Mouse (Mus musculus) midbrain, embryonic 12.5 days (tissue): ENCODE data around the gene Ap2a2. TPM values are rescaled to one million over a fixed set of nuclear protein-coding genes. Genes with fewer than 3 reads are reported as not detected.
A peak's percentile ranks its signal among the peaks of the same experiment; 100 is the strongest.

Experiments
- ATAC-seq: fragments of 200-750 bp; cut with Nextera tagmentation; 2 replicates; pipeline ENCODE4 v1.8.0; 2017; ENCODE audit warnings: low read depth, moderate TSS enrichment, moderate library complexity; ENCODE audit not compliant: low FRiP score
- H3K27ac ChIP-seq: fragments of 300-500 bp; sonication (generic); replicated peaks from 2 replicates; pipeline ENCODE4 v1.5.1; 2016; ENCODE audit warnings: mild to moderate bottlenecking
- H3K27me3 ChIP-seq: fragments of 300-500 bp; sonication (generic); 2 replicates; pipeline ENCODE4 v1.6.1; 2016; ENCODE audit warnings: mild to moderate bottlenecking
- H3K36me3 ChIP-seq: fragments of 300-500 bp; sonication (generic); 2 replicates; pipeline ENCODE4 v1.6.1; 2016
- H3K4me1 ChIP-seq: fragments of 300-500 bp; sonication (generic); 2 replicates; pipeline ENCODE4 v1.6.1; 2016
- H3K4me2 ChIP-seq: fragments of 300-500 bp; sonication (generic); replicated peaks from 2 replicates; pipeline ENCODE4 v1.6.1; 2016; ENCODE audit warnings: mild to moderate bottlenecking, moderate library complexity
- H3K4me3 ChIP-seq: fragments of 300-500 bp; sonication (generic); 2 replicates; pipeline ENCODE4 v1.5.1; 2016; ENCODE audit warnings: mild to moderate bottlenecking
- H3K9ac ChIP-seq: fragments of 300-500 bp; sonication (generic); replicated peaks from 2 replicates; pipeline ENCODE4 v1.6.1; 2016; ENCODE audit warnings: mild to moderate bottlenecking, moderate library complexity
- H3K9me3 ChIP-seq: fragments of 300-500 bp; sonication (generic); 2 replicates; pipeline ENCODE4 v1.6.1; 2016; ENCODE audit warnings: mild to moderate bottlenecking
- WGBS: fragments of 180-500 bp; shearing (Covaris S2); methylation state at CpG from one replicate; pipeline ENCODE4 v1.1.7; 2016; 5-methylcytosine and 5-hydroxymethylcytosine counted together
- polyA plus RNA-seq: library from polyadenylated mRNA; unstranded; fragments of >200 nt; fragmentation: Nextera tagmentation; extraction: Ambion mirVana; gene quantifications from 2 replicates; pipeline ENCODE4 v1.2.1, GENCODE M21; 2016

Ap2a2 gene
- polyA plus RNA-seq, 1 experiment from 2014 or later: 109 TPM

GRCm38 (mm10) chr7:141539556-141540311, 22.2 kb upstream of the Ap2a2 start, which contains the start of gene Chid1:
Chid1 (minus strand) TSS chr7:141539857.
- Histone ChIP-seq H3K4me1 (peaks cover 20% of the 10 kb centered on the region), H3K9ac (peak within 1 kb of the TSS; percentile 83), H3K9me3 (no peaks in the 10 kb centered on the region), H3K4me2 (peak within 1 kb of the TSS; percentile 74), H3K27me3 (0 out of 2 replicates have a peak, but pooled peaks cover 6% of the 10 kb centered on the region), H3K36me3 (no peaks in the 10 kb centered on the region), H3K4me3 (peak within 1 kb of the TSS; percentile 76), H3K27ac (peak within 1 kb of the TSS; percentile 73)
- 1% methylated on average over 46 of the region's 46 CpGs for WGBS
- peak; percentile 98 for ATAC-seq

DNA sequence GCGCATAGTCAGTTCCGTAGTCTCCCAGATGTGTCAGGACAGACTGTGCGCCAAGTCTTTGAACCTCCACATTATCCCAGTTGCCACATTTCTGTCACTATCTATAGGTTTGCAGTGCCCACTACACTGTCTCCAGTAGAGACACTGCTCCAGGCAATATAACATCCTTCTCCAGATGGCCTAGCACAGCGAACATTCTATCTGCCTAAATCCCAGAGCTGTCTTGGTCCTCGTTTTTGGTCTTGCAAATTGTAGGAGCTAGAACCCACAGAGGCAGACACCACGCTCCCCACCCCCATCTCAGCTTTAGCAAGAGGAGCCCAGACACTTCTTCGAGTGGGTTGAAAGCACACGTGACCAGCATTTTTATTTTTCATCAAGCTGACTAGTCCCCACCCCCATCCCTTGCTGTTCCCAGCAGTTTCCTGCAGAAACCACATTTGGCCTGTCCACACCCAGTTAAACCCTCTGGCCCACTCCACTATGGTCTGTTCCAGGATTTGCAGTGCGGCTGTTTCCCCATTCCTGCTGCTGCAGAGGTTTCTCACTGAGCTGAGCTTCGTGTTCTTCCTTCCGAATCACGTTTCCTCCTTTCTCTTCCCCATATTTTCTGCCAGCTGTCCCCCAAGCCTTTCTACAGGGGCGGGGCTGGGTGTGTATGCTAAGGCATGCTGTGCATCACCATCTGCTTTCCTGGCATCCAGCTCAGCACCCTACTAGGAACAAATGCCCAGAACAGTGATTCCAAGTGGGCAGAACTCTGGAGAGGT, 21.5 kb upstream of the Ap2a2 start:
- peak overlapping the region; percentile 61; the same call in 1 of the 2 replicates for H3K9ac ChIP-seq
- H3K27ac ChIP-seq: peak overlapping the region; percentile 21; the same call in 1 of the 2 replicates
- ATAC-seq: peak; percentile 25; the same call in 1 of the 2 replicates
- H3K4me2 ChIP-seq: peak overlapping the region; percentile 74
- peak overlapping the region; percentile 76 for H3K4me3 ChIP-seq
- peaks cover 20% of the 10 kb centered on the region for H3K4me1 ChIP-seq
- whole genome bisulfite sequencing: 66% methylated on average over 13 of the region's 13 CpGs
- 0 out of 2 replicates have a peak, but pooled peaks cover 6% of the 10 kb centered on the region for H3K27me3 ChIP-seq
- H3K36me3 ChIP-seq: no peaks in the 10 kb centered on the region
- H3K9me3 ChIP-seq: no peaks in the 10 kb centered on the region

GRCm38 (mm10) chr7:141541681-141542080, 20.3 kb upstream of the Ap2a2 start:
- H3K27me3 ChIP-seq: 0 out of 2 replicates have a peak, but pooled peaks cover 6% of the 10 kb centered on the region
- no peaks in the 10 kb centered on the region for H3K36me3 ChIP-seq
- no peak overlapping the region for H3K4me3 ChIP-seq
- H3K4me1 ChIP-seq: peaks cover 20% of the 10 kb centered on the region
- no peak for ATAC-seq
- H3K9me3 ChIP-seq: no peaks in the 10 kb centered on the region
- H3K27ac ChIP-seq: no peak overlapping the region
- WGBS: 82% methylated on average over 4 of the region's 4 CpGs
- H3K4me2 ChIP-seq: no peak overlapping the region
- no peak overlapping the region for H3K9ac ChIP-seq

DNA sequence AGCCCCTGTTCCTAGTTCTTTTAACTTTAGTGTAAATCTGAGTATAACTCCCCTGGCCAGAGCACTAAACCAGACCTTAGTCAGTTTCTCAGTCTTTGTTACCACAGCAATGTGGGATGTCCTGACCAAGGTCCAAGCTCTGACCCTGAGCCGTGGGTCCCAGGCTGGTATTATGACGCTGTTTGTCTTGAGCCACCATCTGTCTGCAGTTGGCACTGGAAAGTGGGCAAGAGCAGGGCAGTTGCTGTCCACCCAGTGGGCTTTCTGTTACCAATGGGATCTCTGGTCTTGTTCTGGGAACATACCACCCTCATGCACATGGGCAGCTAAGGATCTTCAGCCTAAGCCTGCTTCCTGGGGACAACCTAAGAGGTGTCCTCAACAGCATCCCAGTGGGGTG, 19.4 kb upstream of the Ap2a2 start:
- H3K4me3 ChIP-seq: no peak overlapping the region
- no peaks in the 10 kb centered on the region for H3K9me3 ChIP-seq
- 97% methylated on average over 2 of the region's 2 CpGs for WGBS
- H3K9ac ChIP-seq: no peak overlapping the region
- H3K27me3 ChIP-seq: 0 out of 2 replicates have a peak, but pooled peaks cover 6% of the 10 kb centered on the region
- no peak for ATAC-seq
- H3K4me1 ChIP-seq: peaks cover 20% of the 10 kb centered on the region
- no peak overlapping the region for H3K27ac ChIP-seq
- H3K36me3 ChIP-seq: no peaks in the 10 kb centered on the region
- no peak overlapping the region for H3K4me2 ChIP-seq

DNA sequence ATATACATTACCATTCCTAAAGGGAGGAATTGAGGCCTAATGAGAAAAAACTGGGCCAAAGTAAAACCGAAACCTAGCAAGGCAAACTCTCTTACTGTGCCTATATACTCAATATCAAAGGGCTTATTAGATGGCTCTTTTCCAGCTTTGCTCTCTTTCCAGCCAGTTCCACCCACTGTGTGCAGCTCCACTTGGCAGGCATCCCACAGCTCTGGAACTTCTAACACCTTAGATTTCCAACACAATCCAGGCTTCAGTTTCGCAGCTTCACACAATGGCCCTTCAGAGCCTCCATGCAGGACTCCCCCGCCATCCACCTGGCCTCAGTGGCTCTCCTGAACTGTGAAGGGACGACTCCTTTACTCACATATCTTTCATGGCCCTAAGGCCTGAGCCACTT, 17.3 kb upstream of the Ap2a2 start:
- no peak for ATAC-seq
- Histone ChIP-seq H3K4me1 (peaks cover 9% of the 10 kb centered on the region), H3K9ac (no peak overlapping the region), H3K4me2 (no peak overlapping the region), H3K4me3 (no peak overlapping the region), H3K27ac (no peak overlapping the region), H3K9me3 (no peaks in the 10 kb centered on the region), H3K27me3 (0 out of 2 replicates have a peak, but pooled peaks cover 6% of the 10 kb centered on the region), H3K36me3 (no peaks in the 10 kb centered on the region)
- WGBS: 75% methylated on average over 4 of the region's 4 CpGs

DNA sequence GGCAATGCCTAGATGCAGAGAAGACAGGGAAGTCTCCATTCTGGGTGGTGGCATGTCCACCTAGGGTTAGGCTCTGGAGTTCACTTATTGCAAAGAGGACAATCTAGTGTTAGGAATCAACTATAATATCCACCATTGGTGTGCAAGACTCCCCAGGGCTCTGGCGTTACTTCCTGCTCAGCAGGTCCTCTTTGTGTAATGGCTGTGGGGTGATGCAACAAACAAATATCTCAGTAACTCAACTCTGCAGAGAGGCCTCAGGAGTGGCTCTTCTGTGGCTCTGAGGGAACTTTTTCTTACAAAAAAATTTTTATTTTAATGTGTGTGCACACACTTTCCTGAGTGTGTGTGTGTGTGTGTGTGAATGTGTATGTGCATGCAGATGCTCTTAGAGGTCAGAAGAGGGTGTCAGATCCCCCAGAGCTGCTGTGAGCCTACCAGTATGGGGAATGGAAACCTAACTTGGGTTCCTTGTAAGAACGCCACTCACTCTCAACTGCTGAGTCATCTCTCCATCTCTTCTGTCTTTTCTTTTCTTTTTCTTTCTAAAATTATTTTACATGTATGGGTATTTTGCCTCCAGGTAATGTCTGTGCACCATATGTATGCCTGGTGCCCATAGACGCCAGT, 12.4 kb upstream of the Ap2a2 start:
- no peak overlapping the region for H3K9ac ChIP-seq
- no peaks in the 10 kb centered on the region for H3K36me3 ChIP-seq
- no peak overlapping the region for H3K4me2 ChIP-seq
- 90% methylated on average over 3 of the region's 3 CpGs for WGBS
- no peak overlapping the region for H3K4me3 ChIP-seq
- H3K9me3 ChIP-seq: no peaks in the 10 kb centered on the region
- H3K27ac ChIP-seq: no peak overlapping the region
- ATAC-seq: no peak
- no peaks in the 10 kb centered on the region for H3K4me1 ChIP-seq
- H3K27me3 ChIP-seq: no peaks in the 10 kb centered on the region

- no peaks in the 10 kb centered on the region for H3K9me3 ChIP-seq
- no peak overlapping the region for H3K9ac ChIP-seq
- WGBS: 86% methylated on average over 2 of the region's 2 CpGs
- no peaks in the 10 kb centered on the region for H3K4me1 ChIP-seq
- no peak for ATAC-seq
- no peaks in the 10 kb centered on the region for H3K36me3 ChIP-seq
- no peak overlapping the region for H3K27ac ChIP-seq
- no peak overlapping the region for H3K4me3 ChIP-seq
- no peak overlapping the region for H3K4me2 ChIP-seq
- H3K27me3 ChIP-seq: no peaks in the 10 kb centered on the region
Measured at GRCm38 (mm10) chr7:141550464-141550863, 11.5 kb upstream of the Ap2a2 start.

GRCm38 (mm10) chr7:141558329-141558776, 3.6 kb upstream of the Ap2a2 start:
- Histone ChIP-seq H3K9me3 (no peaks in the 10 kb centered on the region), H3K9ac (no peak overlapping the region), H3K4me2 (no peak overlapping the region), H3K4me3 (no peak overlapping the region), H3K27me3 (peaks cover 4% of the 10 kb centered on the region; the same call in 1 of the 2 replicates), H3K36me3 (no peaks in the 10 kb centered on the region), H3K4me1 (peaks cover 8% of the 10 kb centered on the region), H3K27ac (no peak overlapping the region)
- WGBS: 72% methylated on average over 4 of the region's 4 CpGs
- no peak for ATAC-seq

- H3K36me3 ChIP-seq: no peaks in the 10 kb centered on the region
- peaks cover 14% of the 10 kb centered on the region for H3K4me1 ChIP-seq
- H3K4me3 ChIP-seq: no peak overlapping the region
- ATAC-seq: no peak
- no peak overlapping the region for H3K27ac ChIP-seq
- H3K9me3 ChIP-seq: no peaks in the 10 kb centered on the region
- no peak overlapping the region for H3K9ac ChIP-seq
- no peak overlapping the region for H3K4me2 ChIP-seq
- H3K27me3 ChIP-seq: peaks cover 4% of the 10 kb centered on the region; the same call in 1 of the 2 replicates
Measured at GRCm38 (mm10) chr7:141558946-141559345, 3.0 kb upstream of the Ap2a2 start.

- H3K4me1 ChIP-seq: peaks cover 22% of the 10 kb centered on the region
- H3K9ac ChIP-seq: 0 out of 2 replicates have a peak overlapping the region, but pooled peaks have one; percentile 11
- no peak for ATAC-seq
- WGBS: 78% methylated on average over 2 of the region's 2 CpGs
- H3K27ac ChIP-seq: no peak overlapping the region
- H3K4me2 ChIP-seq: no peak overlapping the region
- H3K9me3 ChIP-seq: no peaks in the 10 kb centered on the region
- no peaks in the 10 kb centered on the region for H3K36me3 ChIP-seq
- H3K27me3 ChIP-seq: peaks cover 4% of the 10 kb centered on the region; the same call in 1 of the 2 replicates
- H3K4me3 ChIP-seq: no peak overlapping the region
Measured at GRCm38 (mm10) chr7:141559726-141560325, 2.1 kb upstream of the Ap2a2 start.

DNA sequence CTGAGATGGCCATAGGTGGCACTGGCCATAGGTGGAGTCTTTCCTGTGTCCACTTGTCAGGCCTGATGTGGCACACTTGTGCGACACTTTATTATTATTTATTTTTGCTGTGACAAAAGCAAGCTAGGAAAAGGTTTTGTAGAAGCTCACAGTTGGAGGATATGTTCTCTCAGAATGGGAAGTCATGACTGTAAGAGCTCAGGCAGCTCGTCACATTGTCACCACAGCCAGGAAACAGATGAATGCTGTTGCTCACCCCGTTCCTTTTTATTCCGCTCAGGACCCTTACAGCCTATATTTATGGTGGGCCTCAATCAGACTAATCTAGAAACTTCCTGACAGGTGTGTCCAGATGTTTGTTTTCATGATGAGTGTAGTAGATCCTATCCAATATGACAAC, 1.5 kb upstream of the Ap2a2 start:
- no peak overlapping the region for H3K27ac ChIP-seq
- WGBS: 83% methylated on average over 4 of the region's 4 CpGs
- H3K4me1 ChIP-seq: peaks cover 24% of the 10 kb centered on the region
- H3K9me3 ChIP-seq: no peaks in the 10 kb centered on the region
- H3K9ac ChIP-seq: no peak overlapping the region
- peaks cover 4% of the 10 kb centered on the region; the same call in 1 of the 2 replicates for H3K27me3 ChIP-seq
- H3K36me3 ChIP-seq: peaks cover 3% of the 10 kb centered on the region
- H3K4me3 ChIP-seq: no peak overlapping the region
- H3K4me2 ChIP-seq: no peak overlapping the region
- ATAC-seq: no peak
